Mouse (Mus musculus): Measurements from ENCODE around the gene Fbxw8. TPM values are rescaled to one million over a fixed set of nuclear protein-coding genes. Genes with fewer than 3 reads are reported as not detected.

The Fbxw8 gene
- polyA plus RNA-seq, 1 experiment from 2014 or later: 25.1 TPM

DNA sequence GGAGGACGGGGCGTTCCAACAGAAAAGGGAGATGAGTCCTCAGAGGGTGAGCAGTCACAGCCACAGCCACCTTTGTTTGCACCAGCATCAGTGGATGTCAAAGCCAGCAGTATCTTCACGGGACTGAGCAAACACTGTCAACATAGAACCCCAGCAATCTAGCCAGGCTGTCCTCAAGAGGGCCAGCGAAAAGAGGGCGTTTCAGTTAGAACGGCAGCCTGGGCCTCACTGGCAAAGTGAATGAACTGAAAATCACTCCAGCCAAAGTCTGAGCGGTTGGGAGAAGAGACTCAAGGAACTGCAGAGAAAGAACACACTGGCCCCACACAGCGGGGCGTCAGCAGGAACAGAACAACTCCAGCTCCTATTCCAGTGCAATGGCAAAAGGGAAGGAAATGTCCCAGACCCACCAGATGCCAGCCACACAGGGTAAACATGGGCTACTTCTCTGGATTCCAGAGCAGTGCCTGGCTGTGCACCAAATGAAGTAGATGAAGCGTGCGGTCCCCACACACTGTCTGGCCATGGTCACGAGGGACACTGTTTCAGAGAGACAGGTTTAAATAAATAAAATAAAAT, 72.1 kb downstream of the Fbxw8 start:
- Histone ChIP-seq H3K4me3 (no peak overlapping the region), H3K27ac (replicated peaks) (peak overlapping the region; percentile 82), H3K4me1 (replicated peaks) (peaks cover 100% of the 10 kb centered on the region), H3K4me2 (no peak overlapping the region), H3K9me3 (no peaks in the 10 kb centered on the region), H3K27me3 (no peaks in the 10 kb centered on the region), H3K9ac (peak overlapping the region; percentile 18; the same call in 1 of the 2 replicates), H3K36me3 (no peaks in the 10 kb centered on the region)
- 58% methylated on average over 12 of the region's 12 CpGs for WGBS
- no peak for ATAC-seq (ENCODE audit: low read depth)

DNA sequence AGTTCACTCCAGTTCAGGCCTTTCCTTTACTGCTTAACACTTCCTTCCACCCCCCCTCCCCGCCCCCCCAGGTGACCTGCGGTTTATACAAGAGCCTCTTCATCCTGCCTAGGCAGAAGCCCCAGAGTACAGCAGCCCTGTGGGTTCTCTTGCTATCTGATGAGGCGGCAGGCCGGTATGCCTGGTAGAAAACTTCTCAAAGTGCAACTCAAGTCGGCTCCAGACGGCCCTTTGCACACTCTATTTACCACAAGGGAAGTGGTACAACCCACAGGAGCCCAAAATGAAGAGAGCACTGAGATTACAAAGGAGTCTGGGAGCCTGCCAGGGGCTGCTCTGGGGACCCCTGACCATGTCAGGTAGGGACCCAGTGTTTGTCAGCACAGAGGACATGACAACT, 73.3 kb downstream of the Fbxw8 start:
- WGBS: 79% methylated on average over 6 of the region's 6 CpGs
- Histone ChIP-seq H3K27me3 (no peaks in the 10 kb centered on the region), H3K9me3 (no peaks in the 10 kb centered on the region), H3K27ac (replicated peaks) (peak overlapping the region; percentile 82), H3K36me3 (peaks cover 2% of the 10 kb centered on the region; the same call in 1 of the 2 replicates), H3K4me2 (no peak overlapping the region), H3K4me1 (replicated peaks) (peaks cover 100% of the 10 kb centered on the region), H3K9ac (no peak overlapping the region), H3K4me3 (no peak overlapping the region)
- ATAC-seq (ENCODE audit: low read depth): no peak

DNA sequence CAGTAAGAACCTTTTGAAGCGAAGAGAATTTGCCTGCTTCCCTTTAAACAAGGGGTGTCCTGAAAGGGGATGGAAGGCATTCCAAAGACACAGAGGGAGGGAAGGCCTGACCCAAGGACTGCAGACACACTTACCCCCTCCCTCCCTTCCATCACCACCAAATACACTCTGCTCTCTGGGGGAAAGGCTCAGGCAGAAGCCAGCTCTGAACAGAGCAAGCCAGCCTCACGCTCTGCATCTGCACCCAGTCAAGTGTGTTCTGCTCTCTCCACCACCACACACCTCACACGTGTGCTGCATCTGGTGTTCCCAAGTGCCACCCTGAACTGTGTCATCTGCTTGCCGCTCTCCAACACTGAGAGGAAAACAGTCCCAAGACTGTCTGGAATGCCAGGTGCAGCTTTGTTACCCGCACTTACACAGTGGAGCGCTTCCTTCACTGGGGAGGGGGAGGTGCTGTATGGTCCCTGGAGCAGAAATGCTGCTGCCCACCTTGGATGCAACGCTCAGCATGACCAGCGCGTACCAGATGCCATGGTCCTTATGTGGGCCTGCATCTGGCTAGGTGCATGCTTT, 73.8 kb downstream of the Fbxw8 start:
- H3K36me3 ChIP-seq: peaks cover 7% of the 10 kb centered on the region
- no peak overlapping the region for H3K4me3 ChIP-seq
- peaks cover 100% of the 10 kb centered on the region for H3K4me1 ChIP-seq (replicated peaks)
- WGBS: 70% methylated on average over 9 of the region's 9 CpGs
- H3K9ac ChIP-seq: peak overlapping the region; percentile 26; the same call in 1 of the 2 replicates
- H3K9me3 ChIP-seq: no peaks in the 10 kb centered on the region
- no peak overlapping the region for H3K4me2 ChIP-seq
- ATAC-seq (ENCODE audit: low read depth): no peak
- peak overlapping the region; percentile 82 for H3K27ac ChIP-seq (replicated peaks)
- H3K27me3 ChIP-seq: no peaks in the 10 kb centered on the region

DNA sequence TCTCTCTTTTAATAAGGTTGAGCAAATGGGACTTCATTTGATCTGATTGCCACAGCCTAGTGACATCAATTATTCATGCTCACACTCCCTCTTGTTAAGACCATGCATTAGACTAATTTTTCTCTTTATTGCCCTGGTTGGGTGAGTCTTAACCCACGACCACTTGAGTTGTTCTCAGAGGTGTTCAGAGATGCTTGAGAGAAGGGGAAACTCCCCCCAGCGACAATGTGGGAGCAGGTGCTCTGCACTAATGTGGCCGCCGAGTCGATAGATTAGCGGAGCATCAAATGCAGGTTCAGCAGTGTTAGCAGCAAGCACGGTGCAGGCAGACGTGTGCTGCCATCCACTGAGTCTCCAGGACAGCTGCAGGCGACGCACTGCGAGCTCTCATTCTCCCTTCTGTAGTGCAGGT, 75.4 kb downstream of the Fbxw8 start:
- no peak overlapping the region for H3K9ac ChIP-seq
- peaks cover 22% of the 10 kb centered on the region for H3K36me3 ChIP-seq
- H3K4me3 ChIP-seq: no peak overlapping the region
- 29% methylated on average over 11 of the region's 11 CpGs for WGBS
- H3K27me3 ChIP-seq: no peaks in the 10 kb centered on the region
- peaks cover 90% of the 10 kb centered on the region for H3K4me1 ChIP-seq (replicated peaks)
- peak overlapping the region; percentile 82 for H3K27ac ChIP-seq (replicated peaks)
- no peaks in the 10 kb centered on the region for H3K9me3 ChIP-seq
- peak; percentile 67 for ATAC-seq (ENCODE audit: low read depth)
- no peak overlapping the region for H3K4me2 ChIP-seq

DNA sequence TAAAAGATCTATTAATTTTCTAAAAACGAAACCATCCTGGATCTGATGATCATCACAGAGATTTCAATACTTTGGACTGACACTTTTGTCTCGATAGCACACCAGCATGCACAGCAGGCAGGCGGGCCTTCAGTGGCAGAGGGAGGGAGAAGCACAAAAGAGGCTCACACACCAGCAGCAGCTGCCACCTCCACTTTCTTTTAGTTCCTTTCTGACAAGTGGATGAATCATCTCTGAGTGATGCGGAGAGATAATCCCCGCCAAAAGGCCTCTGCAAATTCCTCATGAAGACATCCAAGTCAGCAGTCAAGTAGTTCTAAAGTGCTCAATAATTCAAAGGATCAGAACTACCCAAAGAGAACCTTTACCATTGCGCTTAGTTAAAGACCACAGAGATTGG, 75.9 kb downstream of the Fbxw8 start:
- H3K27ac ChIP-seq (replicated peaks): peak overlapping the region; percentile 82
- H3K4me2 ChIP-seq: no peak overlapping the region; the same call in 1 of the 2 replicates
- H3K9me3 ChIP-seq: no peaks in the 10 kb centered on the region
- H3K9ac ChIP-seq: peak overlapping the region; percentile 14; the same call in 1 of the 2 replicates
- no peak overlapping the region for H3K4me3 ChIP-seq
- peaks cover 24% of the 10 kb centered on the region for H3K36me3 ChIP-seq
- H3K27me3 ChIP-seq: no peaks in the 10 kb centered on the region
- H3K4me1 ChIP-seq (replicated peaks): peaks cover 85% of the 10 kb centered on the region
- WGBS: 43% methylated on average over 6 of the region's 6 CpGs
- ATAC-seq (ENCODE audit: low read depth): no peak

DNA sequence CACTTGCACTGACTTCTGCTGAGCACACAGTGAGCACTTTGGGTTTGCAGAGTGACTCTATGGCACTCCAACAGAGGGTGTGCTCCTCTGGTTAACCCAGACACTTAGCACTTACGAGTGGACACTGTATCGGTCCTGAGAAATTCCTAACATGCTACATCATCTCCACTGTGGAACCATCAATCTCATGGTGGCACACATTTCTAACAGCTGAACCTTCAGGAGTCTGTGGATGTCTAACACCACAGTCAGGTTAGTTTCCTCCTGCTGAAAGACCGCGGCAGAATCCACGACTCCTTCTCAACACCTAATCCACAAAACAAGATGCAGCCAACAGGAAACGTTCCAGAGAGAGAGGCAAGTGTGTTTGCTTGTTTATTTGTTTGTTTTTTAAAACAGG, 76.7 kb downstream of the Fbxw8 start:
- peak overlapping the region; percentile 14; the same call in 1 of the 2 replicates for H3K9ac ChIP-seq
- H3K4me3 ChIP-seq: no peak overlapping the region
- peak overlapping the region; percentile 82; the same call in 1 of the 2 replicates for H3K27ac ChIP-seq (replicated peaks)
- H3K4me2 ChIP-seq: no peak overlapping the region
- no peaks in the 10 kb centered on the region for H3K27me3 ChIP-seq
- H3K36me3 ChIP-seq: peaks cover 24% of the 10 kb centered on the region
- H3K4me1 ChIP-seq (replicated peaks): peaks cover 83% of the 10 kb centered on the region
- H3K9me3 ChIP-seq: no peaks in the 10 kb centered on the region
- ATAC-seq (ENCODE audit: low read depth): no peak
- 86% methylated on average over 6 of the region's 6 CpGs for WGBS

DNA sequence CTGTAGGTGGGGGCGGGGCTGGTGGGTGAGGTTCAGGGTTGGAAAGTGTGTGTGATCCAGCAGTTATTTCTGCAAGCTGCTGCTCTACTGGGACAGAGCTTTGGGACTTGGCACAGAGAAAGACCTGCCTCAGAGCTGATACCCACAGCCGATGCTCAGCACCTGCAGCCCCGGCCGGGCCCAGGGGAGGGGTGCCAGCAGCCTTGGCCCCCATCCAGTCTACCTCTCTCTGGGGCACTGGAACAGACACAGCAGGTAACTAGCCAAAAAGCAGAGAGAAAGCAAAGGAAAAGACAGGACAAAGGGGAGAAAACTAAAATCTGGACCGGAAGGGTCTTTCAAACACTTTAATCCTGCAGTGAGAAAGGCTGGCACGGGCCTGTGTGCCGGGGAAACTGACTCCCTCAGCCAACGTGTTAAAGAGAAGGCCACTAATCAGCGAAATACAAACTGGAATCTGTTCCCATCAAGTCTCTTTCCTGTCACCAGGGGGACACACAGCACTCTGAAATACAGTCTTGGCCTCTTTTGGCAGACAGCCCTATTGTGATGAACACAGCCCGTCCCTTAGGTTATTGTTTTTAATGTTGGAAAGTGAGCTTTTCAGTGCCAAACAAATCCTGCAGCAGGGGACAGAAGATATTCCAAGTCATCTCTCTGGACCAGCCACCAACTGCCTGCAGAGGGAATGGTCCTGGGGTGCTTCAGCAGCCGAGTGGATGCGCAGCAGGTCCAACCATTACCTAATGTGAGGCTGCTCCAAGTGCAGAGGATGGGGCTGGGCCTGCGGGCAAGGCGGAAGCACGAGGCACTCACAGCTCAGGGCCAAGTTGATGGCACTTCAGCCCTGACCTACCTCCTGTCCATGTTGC, 78.3 kb downstream of the Fbxw8 start:
- Histone ChIP-seq H3K27ac (replicated peaks) (peak overlapping the region; percentile 59), H3K9me3 (no peaks in the 10 kb centered on the region), H3K36me3 (peaks cover 24% of the 10 kb centered on the region), H3K4me1 (replicated peaks) (peaks cover 75% of the 10 kb centered on the region), H3K4me2 (no peak overlapping the region), H3K4me3 (no peak overlapping the region), H3K9ac (no peak overlapping the region; the same call in 1 of the 2 replicates), H3K27me3 (no peaks in the 10 kb centered on the region)
- 69% methylated on average over 15 of the region's 15 CpGs for WGBS
- ATAC-seq (ENCODE audit: low read depth): peak; percentile 22; the same call in 1 of the 2 replicates

DNA sequence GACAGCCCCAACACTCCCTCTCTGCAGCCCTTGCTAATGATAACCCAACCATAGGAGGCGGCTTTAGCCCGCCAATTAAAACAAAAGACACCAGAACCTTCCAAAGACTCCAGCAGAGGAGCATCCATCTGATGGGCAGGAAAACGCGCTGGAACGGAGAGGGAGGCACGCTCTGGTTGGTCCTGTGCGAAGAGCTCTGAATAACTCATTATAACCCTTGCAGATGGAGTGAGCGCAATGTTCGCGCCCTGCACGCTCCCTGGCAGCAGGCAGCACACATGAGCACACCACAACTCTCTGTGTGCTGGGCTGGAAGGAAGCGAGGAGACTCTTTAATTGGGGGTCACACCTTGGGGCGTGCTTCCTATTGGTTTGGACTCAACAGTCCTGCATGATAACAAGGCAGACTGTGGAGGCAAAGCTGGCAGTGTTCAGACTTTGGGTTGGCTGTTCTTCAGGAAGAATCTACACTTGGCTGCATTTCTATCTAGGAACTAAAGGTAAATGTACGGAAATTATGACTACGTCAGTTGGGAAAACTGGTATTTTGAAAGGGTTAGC, 82.0 kb downstream of the Fbxw8 start:
- H3K27ac ChIP-seq (replicated peaks): 0 out of 2 replicates have a peak overlapping the region, but pooled peaks have one; percentile 3
- no peak for ATAC-seq (ENCODE audit: low read depth)

DNA sequence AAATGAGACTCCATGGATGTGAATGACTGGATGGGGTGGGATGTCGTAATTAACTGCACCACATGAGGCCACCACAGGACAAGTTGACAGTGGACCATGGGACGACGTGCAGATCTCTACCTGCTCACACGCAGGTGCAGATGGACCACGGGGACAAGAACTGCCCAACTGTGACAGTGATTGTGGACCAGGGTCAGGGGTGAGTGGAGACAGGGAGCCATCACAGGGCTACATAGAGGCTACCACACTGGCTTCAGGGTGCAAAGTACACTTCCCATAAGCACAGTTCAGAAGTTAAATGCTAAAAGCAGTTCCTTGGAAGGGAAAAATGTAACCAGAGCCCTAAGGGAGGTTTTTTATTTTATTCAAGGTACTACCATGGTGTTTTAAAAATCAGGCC, 83.5 kb downstream of the Fbxw8 start:
- ATAC-seq (ENCODE audit: low read depth): no peak
- H3K27ac ChIP-seq (replicated peaks): no peak overlapping the region
- H3K4me1 ChIP-seq (replicated peaks): peaks cover 31% of the 10 kb centered on the region
- H3K27me3 ChIP-seq: no peaks in the 10 kb centered on the region
- H3K9ac ChIP-seq: no peak overlapping the region
- H3K9me3 ChIP-seq: no peaks in the 10 kb centered on the region
- no peak overlapping the region for H3K4me3 ChIP-seq
- peaks cover 58% of the 10 kb centered on the region for H3K36me3 ChIP-seq
- WGBS: 75% methylated on average over 5 of the region's 5 CpGs
- H3K4me2 ChIP-seq: no peak overlapping the region

More for the DNA sequence above, 82.0 kb downstream of the Fbxw8 start:
- Histone ChIP-seq H3K4me1 (replicated peaks) (peaks cover 44% of the 10 kb centered on the region), H3K4me3 (no peak overlapping the region), H3K27me3 (no peaks in the 10 kb centered on the region), H3K9me3 (no peaks in the 10 kb centered on the region), H3K4me2 (no peak overlapping the region), H3K36me3 (peaks cover 47% of the 10 kb centered on the region), H3K9ac (no peak overlapping the region)
- 68% methylated on average over 15 of the region's 15 CpGs for WGBS

DNA sequence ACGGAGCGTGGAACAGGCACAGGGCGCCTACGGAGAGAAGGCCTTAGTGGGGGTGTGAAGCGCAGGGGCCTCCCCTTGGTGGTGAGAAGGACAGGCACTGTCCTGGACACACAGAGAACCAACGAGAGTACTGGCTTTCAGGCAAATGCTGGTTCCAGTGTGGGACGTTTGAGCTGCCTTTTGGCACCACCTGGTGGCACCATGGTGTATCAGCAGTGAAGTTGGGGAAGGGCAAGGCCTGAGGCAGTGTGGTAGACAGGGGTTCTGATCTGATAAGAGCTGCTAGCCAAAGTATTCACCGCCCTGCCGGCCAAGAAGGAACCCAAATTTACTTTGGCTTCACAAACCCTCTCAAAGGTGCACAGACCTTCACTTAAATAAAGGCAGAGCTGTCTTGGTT, 85.9 kb downstream of the Fbxw8 start:
- peaks cover 50% of the 10 kb centered on the region for H3K36me3 ChIP-seq
- H3K4me3 ChIP-seq: no peak overlapping the region
- H3K27me3 ChIP-seq: no peaks in the 10 kb centered on the region
- no peak overlapping the region for H3K27ac ChIP-seq (replicated peaks)
- H3K4me2 ChIP-seq: no peak overlapping the region
- ATAC-seq (ENCODE audit: low read depth): peak; percentile 59; the same call in 1 of the 2 replicates
- no peak overlapping the region for H3K9ac ChIP-seq
- peaks cover 45% of the 10 kb centered on the region for H3K4me1 ChIP-seq (replicated peaks)
- whole genome bisulfite sequencing: 53% methylated on average over 9 of the region's 9 CpGs
- no peaks in the 10 kb centered on the region for H3K9me3 ChIP-seq

DNA sequence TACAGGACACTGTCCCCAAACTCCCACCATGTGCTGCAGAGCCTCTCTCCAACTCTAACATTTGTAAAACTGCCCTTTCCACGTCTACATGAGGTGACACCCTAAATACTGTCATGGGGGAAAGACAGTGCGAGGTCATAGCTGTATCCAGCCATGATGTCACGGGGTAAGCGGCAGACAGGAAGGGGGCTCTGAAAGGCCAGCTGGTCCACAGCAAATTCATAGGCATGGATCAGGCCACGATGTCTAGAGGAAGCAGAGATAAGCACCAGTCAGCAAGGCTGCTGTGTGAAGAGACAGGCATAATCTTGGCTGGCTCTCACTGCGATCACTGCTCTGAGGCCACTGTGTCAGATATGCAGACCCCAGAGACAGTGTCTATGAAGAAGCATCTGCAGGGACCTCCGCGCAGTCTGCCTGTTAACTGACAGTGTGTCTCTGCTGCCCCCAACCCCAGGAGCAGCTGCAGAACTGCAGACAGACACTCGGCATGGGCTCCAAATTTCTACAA, 87.2 kb downstream of the Fbxw8 start:
- no peak overlapping the region for H3K4me2 ChIP-seq
- ATAC-seq (ENCODE audit: low read depth): no peak
- H3K4me1 ChIP-seq (replicated peaks): peaks cover 48% of the 10 kb centered on the region
- no peaks in the 10 kb centered on the region for H3K9me3 ChIP-seq
- H3K36me3 ChIP-seq: peaks cover 50% of the 10 kb centered on the region
- H3K27ac ChIP-seq (replicated peaks): no peak overlapping the region
- no peak overlapping the region; the same call in 1 of the 2 replicates for H3K9ac ChIP-seq
- 93% methylated on average over 9 of the region's 9 CpGs for WGBS
- no peak overlapping the region for H3K4me3 ChIP-seq
- no peaks in the 10 kb centered on the region for H3K27me3 ChIP-seq
